Mouse (Mus musculus): ENCODE data around the gene Sowahd.

Sowahd gene

DNA sequence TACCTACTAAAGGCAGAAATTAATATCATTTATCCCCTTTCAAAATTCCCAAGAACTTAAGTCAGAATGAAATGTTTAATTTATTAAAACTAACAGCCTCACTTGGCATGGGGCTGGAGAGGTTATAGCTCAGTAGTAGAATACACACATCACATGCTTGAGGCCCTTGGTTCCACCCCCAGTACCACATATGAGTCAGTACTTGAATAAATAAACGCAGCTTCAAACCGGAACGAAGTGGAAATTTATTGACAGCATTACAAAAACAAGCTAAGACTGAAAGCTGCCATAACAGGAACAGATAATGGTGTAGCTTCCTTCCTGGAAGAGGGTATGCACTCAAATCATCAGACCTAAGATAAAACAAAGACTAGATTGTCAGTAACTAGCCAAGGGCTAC is 42.8 kb downstream of the Sowahd start:
- ATAC-seq (ENCODE audit: low TSS enrichment) = no peak

DNA sequence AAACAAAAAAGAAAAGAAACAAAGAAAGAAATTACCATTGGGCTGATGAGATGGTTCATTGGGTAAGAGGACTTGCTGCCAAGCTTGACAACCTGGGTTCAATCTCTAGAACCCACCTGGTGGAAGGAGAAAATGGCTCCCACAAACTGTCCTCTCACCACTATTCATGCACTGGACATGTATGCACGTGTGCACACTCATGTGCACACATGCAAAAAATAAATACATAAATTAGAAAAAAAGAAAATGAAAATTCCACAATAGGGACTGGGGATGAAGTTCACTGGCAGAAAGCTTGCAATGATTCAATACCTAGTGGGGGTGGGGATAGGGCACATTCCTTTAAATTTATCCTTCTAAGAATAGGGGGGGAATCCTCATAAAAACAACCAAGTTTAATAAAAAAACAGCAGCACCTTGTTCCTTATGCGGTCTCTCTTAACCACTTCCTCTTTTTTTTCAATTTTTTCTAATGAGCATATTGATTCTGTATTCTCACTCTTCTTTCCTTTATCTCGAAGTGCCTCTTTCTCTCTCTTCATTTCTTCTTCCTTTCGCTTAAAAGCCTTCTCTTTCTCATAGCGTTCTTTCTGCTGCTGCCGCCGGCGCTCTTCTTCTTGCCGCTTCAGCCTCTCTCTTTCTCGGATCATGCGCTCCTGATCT is 46.6 kb downstream of the Sowahd start:
- ATAC-seq (ENCODE audit: low TSS enrichment) = no peak

DNA sequence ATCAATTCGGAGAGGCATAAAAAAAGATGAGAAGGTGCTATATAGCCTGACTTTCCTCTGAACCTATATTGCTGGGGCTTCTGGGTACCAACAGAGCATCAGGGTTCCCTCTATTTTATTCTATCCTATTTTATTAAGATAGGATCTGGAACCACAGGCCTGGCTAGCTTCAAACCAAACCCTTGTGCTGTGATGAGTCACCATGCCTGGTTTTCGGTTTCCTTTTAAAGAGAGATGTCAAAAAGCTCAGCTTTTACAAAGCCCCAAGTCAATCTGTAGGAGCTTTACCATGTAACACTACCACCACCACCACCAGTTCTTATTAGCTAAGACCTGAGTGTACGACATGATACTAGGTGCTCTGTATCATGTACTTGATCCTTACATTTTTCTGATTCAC is 50.0 kb downstream of the Sowahd start:
- ATAC-seq (ENCODE audit: low TSS enrichment) = no peak

All from frontal cortex, adult (tissue).